Mouse (Mus musculus): Measurements from ENCODE around the gene Ednra. TPM values are rescaled to one million over a fixed set of nuclear protein-coding genes. Genes with fewer than 3 reads are reported as not detected.
"Not testable (repeated sequence)": the region's sequence is repeated elsewhere in the genome, so short reads cannot be mapped to it uniquely, and the experiment has no call there.

Ednra gene
- total RNA-seq, 2 experiments from 2014 or later, result 0.76 to 1.7 TPM

- ATAC-seq (replicated peaks; ENCODE audit: low FRiP score, poor library complexity, severe bottlenecking), result no peak
These were observed 674 bp downstream of the Ednra start for GRCm38 (mm10) chr8:77723534-77724045.

- no peak for ATAC-seq (replicated peaks; ENCODE audit: low FRiP score, poor library complexity, severe bottlenecking)
These were observed 1.2 kb downstream of the Ednra start for GRCm38 (mm10) chr8:77723018-77723417.

- ATAC-seq (replicated peaks; ENCODE audit: low FRiP score, poor library complexity, severe bottlenecking), result no peak
These were observed 5.3 kb downstream of the Ednra start for GRCm38 (mm10) chr8:77718933-77719332.

GRCm38 (mm10) chr8:77717036-77717435 is 7.2 kb downstream of the Ednra start:
- ATAC-seq (replicated peaks; ENCODE audit: low FRiP score, poor library complexity, severe bottlenecking), result no peak

- ATAC-seq (replicated peaks; ENCODE audit: low FRiP score, poor library complexity, severe bottlenecking), result no peak
These were observed 9.8 kb downstream of the Ednra start for GRCm38 (mm10) chr8:77714455-77714854.

GRCm38 (mm10) chr8:77713688-77714087 is 10.6 kb downstream of the Ednra start:
- no peak for ATAC-seq (replicated peaks; ENCODE audit: low FRiP score, poor library complexity, severe bottlenecking)

- ATAC-seq (replicated peaks; ENCODE audit: low FRiP score, poor library complexity, severe bottlenecking), result no peak
These were observed 19.5 kb downstream of the Ednra start for GRCm38 (mm10) chr8:77704768-77705167.

GRCm38 (mm10) chr8:77698028-77698427 is 26.2 kb downstream of the Ednra start:
- no peak for ATAC-seq (replicated peaks; ENCODE audit: low FRiP score, poor library complexity, severe bottlenecking)

- no peak for ATAC-seq (replicated peaks; ENCODE audit: low FRiP score, poor library complexity, severe bottlenecking)
These were observed 28.1 kb downstream of the Ednra start for GRCm38 (mm10) chr8:77696182-77696581.

- no peak for ATAC-seq (replicated peaks; ENCODE audit: low FRiP score, poor library complexity, severe bottlenecking)
These were observed 28.7 kb downstream of the Ednra start for GRCm38 (mm10) chr8:77695486-77696058.

- ATAC-seq (replicated peaks; ENCODE audit: low FRiP score, poor library complexity, severe bottlenecking), result no peak
These were observed 29.2 kb downstream of the Ednra start for GRCm38 (mm10) chr8:77695070-77695469.

GRCm38 (mm10) chr8:77694588-77694987 is 29.7 kb downstream of the Ednra start:
- ATAC-seq (replicated peaks; ENCODE audit: low FRiP score, poor library complexity, severe bottlenecking), result no peak

- not testable (repeated sequence) for ATAC-seq (replicated peaks; ENCODE audit: low FRiP score, poor library complexity, severe bottlenecking)
These were observed 34.7 kb downstream of the Ednra start for GRCm38 (mm10) chr8:77689421-77690059.

- no peak for ATAC-seq (replicated peaks; ENCODE audit: low FRiP score, poor library complexity, severe bottlenecking)
These were observed 35.3 kb downstream of the Ednra start for GRCm38 (mm10) chr8:77688978-77689377.

GRCm38 (mm10) chr8:77684372-77684771 is 39.9 kb downstream of the Ednra start:
- no peak for ATAC-seq (replicated peaks; ENCODE audit: low FRiP score, poor library complexity, severe bottlenecking)

GRCm38 (mm10) chr8:77683356-77684106 is 40.7 kb downstream of the Ednra start:
- ATAC-seq (replicated peaks; ENCODE audit: low FRiP score, poor library complexity, severe bottlenecking), result no peak

GRCm38 (mm10) chr8:77682008-77682934 is 42.0 kb downstream of the Ednra start:
- ATAC-seq (replicated peaks; ENCODE audit: low FRiP score, poor library complexity, severe bottlenecking), result no peak

GRCm38 (mm10) chr8:77672036-77672435 is 52.2 kb downstream of the Ednra start:
- no peak for ATAC-seq (replicated peaks; ENCODE audit: low FRiP score, poor library complexity, severe bottlenecking)

- ATAC-seq (replicated peaks; ENCODE audit: low FRiP score, poor library complexity, severe bottlenecking), result no peak
These were observed 53.5 kb downstream of the Ednra start for GRCm38 (mm10) chr8:77670612-77671363.
